Mouse (Mus musculus): ENCODE measurements around the gene Ccdc134. TPM values are rescaled to one million over a fixed set of nuclear protein-coding genes. Genes with fewer than 3 reads are reported as not detected.

The Ccdc134 gene
- total RNA-seq, 2 experiments from 2014 or later, result 10.2 to 15.4 TPM

DNA sequence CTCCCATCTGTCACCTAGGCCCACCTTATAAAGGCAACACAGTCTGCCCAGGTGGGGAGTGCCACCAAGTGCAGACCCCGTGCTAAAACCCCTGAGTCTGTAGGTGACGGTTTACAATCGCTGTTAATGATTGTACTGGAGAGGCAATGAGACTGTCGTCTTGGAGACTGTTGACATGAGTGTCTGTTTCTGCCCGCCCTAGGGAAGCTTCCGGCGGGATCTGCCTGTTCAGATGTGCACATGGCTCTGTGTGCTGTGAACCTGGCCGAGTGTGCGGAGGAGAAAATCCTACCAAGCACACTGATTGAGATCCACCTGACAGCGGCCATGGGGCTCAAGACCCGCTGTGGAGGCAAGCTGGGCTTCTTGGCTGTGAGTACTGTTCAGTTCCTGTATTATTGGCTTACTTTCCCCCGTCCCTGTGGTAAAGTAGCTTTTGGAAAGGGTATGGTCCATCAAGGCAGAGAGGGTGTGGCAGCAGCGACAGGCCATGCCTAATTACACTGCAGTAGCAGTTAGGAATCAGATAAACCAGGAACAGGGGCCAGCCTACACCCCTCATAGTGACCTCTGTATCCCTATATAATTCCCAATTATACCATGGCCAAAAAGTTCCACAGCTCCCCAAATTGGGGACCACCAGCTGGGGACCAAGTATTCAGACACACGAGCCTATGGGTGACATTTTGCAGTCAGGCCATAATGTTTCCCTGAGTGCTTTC lies 57.5 kb downstream of the Ccdc134 start:
- TF ChIP-seq CTCF (conservative IDR thresholded peaks at IDR 0.05), result no peak
- H3K4me3 ChIP-seq, result no peak overlapping the region
- no peak for DNase-seq (ENCODE audit: low spot score in 2 of 2)
- H3K27ac ChIP-seq, result peak overlapping the region; percentile 57

DNA sequence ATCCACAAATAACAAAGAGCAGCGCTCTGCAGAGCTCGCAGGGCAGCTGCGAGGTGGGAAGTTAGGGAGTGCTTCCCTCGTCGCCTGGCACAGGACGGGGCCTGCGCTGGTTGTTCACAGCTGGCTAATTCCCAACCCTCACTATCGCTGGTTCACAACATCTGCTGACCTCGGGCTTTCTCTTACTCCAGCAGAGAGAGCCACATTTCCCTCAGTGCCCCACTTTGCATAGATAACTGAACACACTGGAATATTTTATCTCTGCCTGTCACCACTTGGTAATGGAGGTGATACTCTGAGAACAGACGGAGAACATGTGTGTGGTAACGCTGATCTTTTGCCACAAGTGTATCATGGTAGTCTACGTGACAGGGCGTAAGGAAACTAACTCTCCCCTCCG lies 58.4 kb downstream of the Ccdc134 start:
- Histone ChIP-seq H3K27ac (peak overlapping the region; percentile 57), H3K4me3 (no peak overlapping the region)
- DNase-seq (ENCODE audit: low spot score in 2 of 2), result no peak
- no peak for TF ChIP-seq CTCF (conservative IDR thresholded peaks at IDR 0.05)

DNA sequence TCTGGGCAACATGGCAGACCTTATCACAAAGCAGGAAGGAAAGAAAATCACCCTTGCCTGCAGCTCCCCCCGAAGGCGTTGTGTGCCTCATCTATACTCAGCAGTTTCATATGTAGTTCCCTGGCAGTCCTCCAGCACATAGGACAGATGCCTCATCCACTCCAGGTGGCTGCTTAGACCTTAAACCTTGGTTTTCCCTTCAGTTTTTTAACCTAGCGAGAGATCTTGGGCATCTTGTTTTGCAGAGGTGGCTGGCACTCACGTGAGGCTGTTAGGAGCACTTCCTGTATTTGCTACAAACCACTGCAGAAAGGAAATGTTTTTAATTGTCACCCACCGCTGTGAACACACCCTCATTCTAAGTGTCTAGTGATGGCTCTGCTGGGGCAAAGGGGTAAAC lies 59.2 kb downstream of the Ccdc134 start:
- TF ChIP-seq CTCF (conservative IDR thresholded peaks at IDR 0.05), result no peak
- H3K4me3 ChIP-seq, result no peak overlapping the region
- H3K27ac ChIP-seq, result peak overlapping the region; percentile 57; the same call in 1 of the 2 replicates
- DNase-seq (ENCODE audit: low spot score in 2 of 2), result no peak

DNA sequence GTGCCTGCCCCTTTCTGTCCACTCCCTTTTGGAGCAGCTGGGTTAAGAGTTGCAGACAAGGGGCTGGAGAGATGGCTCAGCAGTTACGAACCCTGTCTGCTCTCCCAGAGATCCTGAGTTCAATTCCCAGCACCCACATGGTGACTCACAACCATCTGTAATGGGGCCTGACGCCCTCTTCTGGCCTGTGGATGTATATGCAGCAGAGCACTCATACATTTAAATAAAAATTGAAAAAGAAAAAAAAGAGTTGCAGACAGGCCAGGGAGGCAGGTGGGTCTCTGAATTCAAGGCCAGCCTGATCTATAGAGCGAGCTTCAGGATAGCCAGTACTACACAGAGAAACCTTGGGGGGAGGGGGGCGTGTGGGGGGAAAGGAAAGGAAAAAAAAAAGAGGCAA lies 59.7 kb downstream of the Ccdc134 start:
- H3K27ac ChIP-seq, result no peak overlapping the region
- peak; percentile 47 for TF ChIP-seq CTCF (conservative IDR thresholded peaks at IDR 0.05)
- no peak overlapping the region for H3K4me3 ChIP-seq
- no peak for DNase-seq (ENCODE audit: low spot score in 2 of 2)

DNA sequence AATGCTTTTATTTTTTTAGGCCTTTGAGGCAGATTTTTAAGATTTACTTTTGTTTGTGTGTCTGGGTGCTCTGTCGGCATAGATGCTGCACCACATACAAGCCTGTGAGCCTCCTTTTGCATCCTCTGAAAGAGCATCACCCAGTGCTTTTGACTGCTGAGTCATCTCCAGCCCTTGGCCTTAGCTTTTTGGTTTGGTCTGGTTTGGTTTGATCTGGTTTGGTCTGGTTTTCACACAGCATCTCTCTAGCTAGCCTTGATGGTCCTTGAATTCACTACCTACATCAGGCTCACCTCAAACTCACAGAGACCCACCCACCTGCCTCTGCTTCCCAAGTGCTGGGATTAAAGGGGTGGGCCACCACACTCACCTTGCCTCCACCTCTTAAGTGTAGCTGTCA lies 60.2 kb downstream of the Ccdc134 start:
- no peak for TF ChIP-seq CTCF (conservative IDR thresholded peaks at IDR 0.05)
- no peak overlapping the region for H3K27ac ChIP-seq
- H3K4me3 ChIP-seq, result no peak overlapping the region
- DNase-seq (ENCODE audit: low spot score in 2 of 2), result no peak

DNA sequence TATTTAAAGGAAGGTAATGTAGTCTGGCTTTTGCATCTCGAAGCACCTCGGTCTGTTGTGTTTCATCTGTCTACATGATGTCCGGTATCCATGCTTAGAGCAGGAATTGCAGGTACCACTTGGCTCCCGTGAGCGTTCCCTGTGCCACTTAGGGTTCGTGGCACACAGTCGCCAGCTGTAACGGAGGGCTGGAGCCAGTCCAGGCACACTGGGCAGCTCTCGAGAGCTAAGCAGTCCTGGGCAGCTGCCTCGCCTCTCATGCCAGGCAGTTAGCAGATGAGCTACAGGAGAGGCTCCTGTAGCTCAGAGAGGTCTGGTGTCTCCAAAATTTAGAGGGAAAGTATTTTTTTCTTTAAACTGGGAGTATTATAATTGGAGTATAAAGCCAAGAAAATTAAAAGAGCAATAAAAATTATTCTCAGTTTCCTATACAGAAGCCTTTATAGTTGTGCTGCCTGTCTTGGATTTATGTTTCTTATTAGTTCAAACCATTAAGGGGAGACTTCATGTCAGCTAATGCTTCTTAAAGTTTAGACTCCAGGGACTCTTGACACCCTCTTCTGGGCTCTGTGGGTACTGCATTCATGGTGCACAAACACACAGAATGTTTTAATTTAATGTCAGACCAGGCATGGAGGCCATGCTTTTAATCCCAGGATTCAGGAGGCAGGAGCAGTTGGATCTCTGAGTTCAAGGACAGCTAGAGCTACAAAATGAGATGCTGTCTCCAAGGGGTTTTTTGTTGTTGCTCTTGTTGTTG lies 60.9 kb downstream of the Ccdc134 start:
- H3K27ac ChIP-seq, result no peak overlapping the region
- peak; percentile 76 for TF ChIP-seq CTCF (conservative IDR thresholded peaks at IDR 0.05)
- H3K4me3 ChIP-seq, result no peak overlapping the region
- DNase-seq (ENCODE audit: low spot score in 2 of 2), result no peak

Other genes with a start within 250 kb of the Ccdc134 start
- gene Polr3h, start 201.7 kb upstream of the Ccdc134 start, total RNA-seq (2021), result 10 to 100 TPM; 44.8 to 51.4 TPM
- 10 to 100 TPM; 75.2 to 81.8 TPM for gene Csdc2, start 191.2 kb upstream of the Ccdc134 start, total RNA-seq (2021)
- gene Pmm1, start 167.0 kb upstream of the Ccdc134 start, total RNA-seq (2021), result 100 to 1,000 TPM; 214 to 224 TPM
- gene 1700029P11Rik, start 147.4 kb upstream of the Ccdc134 start, total RNA-seq (2021), result not detected
- 10 to 100 TPM; 20.6 to 26.3 TPM for gene Xrcc6, start 140.1 kb upstream of the Ccdc134 start, total RNA-seq (2021)
- 100 to 1,000 TPM in 1 of 2 experiments, 10 to 100 TPM in 1; 93.9 to 106 TPM for gene Desi1, start 94.1 kb upstream of the Ccdc134 start, total RNA-seq (2021)
- gene Snu13, start 80.3 kb upstream of the Ccdc134 start, total RNA-seq (2021), result 100 to 1,000 TPM; 105 to 111 TPM
- gene 4930407I10Rik, start 68.8 kb upstream of the Ccdc134 start, total RNA-seq (2021), result not detected
- under 1 TPM; 0.26 to 0.44 TPM for gene Mei1, start 57.9 kb upstream of the Ccdc134 start, total RNA-seq (2021)
- 100 to 1,000 TPM; 162 to 165 TPM for gene Srebf2, start 19.3 kb downstream of the Ccdc134 start, total RNA-seq (2021)
- gene Shisa8, start 84.9 kb downstream of the Ccdc134 start, total RNA-seq (2021), result 1 to 10 TPM in 1 of 2 experiments, under 1 TPM in 1; 0.95 to 1.2 TPM
- gene Tnfrsf13c, start 96.4 kb downstream of the Ccdc134 start, total RNA-seq (2021), result under 1 TPM; 0.54 to 0.79 TPM
- 1 to 10 TPM; 2.5 TPM for gene Cenpm, start 116.8 kb downstream of the Ccdc134 start, total RNA-seq (2021)
- 100 to 1,000 TPM; 105 to 108 TPM for gene 1500009C09Rik, start 124.5 kb downstream of the Ccdc134 start, total RNA-seq (2021)
- 100 to 1,000 TPM; 652 to 661 TPM for gene Sept3, start 147.0 kb downstream of the Ccdc134 start, total RNA-seq (2021)
- gene Wbp2nl, start 171.0 kb downstream of the Ccdc134 start, total RNA-seq (2021), result not detected
- gene Naga, start 211.0 kb downstream of the Ccdc134 start, total RNA-seq (2021), result 10 to 100 TPM; 37.6 to 40.9 TPM
- gene Pheta2, start 211.0 kb downstream of the Ccdc134 start, total RNA-seq (2021), result under 1 TPM; 0.41 to 0.64 TPM
- gene Smdt1, start 211.0 kb downstream of the Ccdc134 start, total RNA-seq (2021), result 100 to 1,000 TPM; 138 to 144 TPM
- gene Ndufa6, start 226.4 kb downstream of the Ccdc134 start, total RNA-seq (2021), result 100 to 1,000 TPM; 209 to 211 TPM